Mouse (Mus musculus) megakaryocyte, embryonic 14.5 days (primary cell): ENCODE measurements at regions not wholly inside any gene's neighbourhood (a gene's known extent, or its start where the extent isn't known, plus 50 kb on each side); places are given as distances from the start of the nearest gene placed in this dataset.
A peak's percentile ranks its signal among the peaks of the same experiment; 100 is the strongest.

Source experiments
- H3K27me3 ChIP-seq: replicated peaks from 2 replicates; pipeline ENCODE3; 2012; ENCODE audit warnings: inconsistent platforms
- H3K36me3 ChIP-seq: replicated peaks from 2 replicates; pipeline ENCODE3; 2012; ENCODE audit warnings: low read length, inconsistent platforms, mixed read lengths
- H3K4me1 ChIP-seq: 2 replicates; pipeline ENCODE4 v1.6.1; 2012; ENCODE audit warnings: inconsistent platforms
- H3K4me3 ChIP-seq: replicated peaks from 2 replicates; pipeline ENCODE3; 2012; ENCODE audit warnings: moderate library complexity, mild to moderate bottlenecking, inconsistent platforms
- H3K9me3 ChIP-seq: 2 replicates; pipeline ENCODE4 v1.6.1; 2012; ENCODE audit warnings: inconsistent platforms
- FLI1 ChIP-seq: IDR thresholded peaks from 2 replicates; pipeline ENCODE4 v1.6.1; 2012; ENCODE audit warnings: low read length, inconsistent platforms, mixed read lengths
- GATA1 ChIP-seq: IDR thresholded peaks from 3 replicates; pipeline ENCODE4 v1.6.1; 2012; ENCODE audit warnings: mixed read lengths, low read length, inconsistent platforms, borderline replicate concordance

- H3K4me1 ChIP-seq, result peaks cover 11% of the 10 kb centered on the region
- no peak for TF ChIP-seq GATA1
- no peak for TF ChIP-seq FLI1
- H3K36me3 ChIP-seq, result no peaks in the 10 kb centered on the region
- H3K9me3 ChIP-seq, result no peaks in the 10 kb centered on the region
- H3K27me3 ChIP-seq, result peaks cover 2% of the 10 kb centered on the region
- no peak overlapping the region for H3K4me3 ChIP-seq
Observed at GRCm38 (mm10) chr2:61082640-61083039, 119.6 kb upstream of the Rbms1 start.

GRCm38 (mm10) chr2:61080006-61080405 lies 117.0 kb upstream of the Rbms1 start:
- Histone ChIP-seq H3K36me3 (no peaks in the 10 kb centered on the region), H3K4me1 (peaks cover 10% of the 10 kb centered on the region), H3K4me3 (no peak overlapping the region), H3K9me3 (no peaks in the 10 kb centered on the region), H3K27me3 (peaks cover 4% of the 10 kb centered on the region)
- no peak for TF ChIP-seq FLI1
- no peak for TF ChIP-seq GATA1

- Histone ChIP-seq H3K4me1 (peaks cover 17% of the 10 kb centered on the region), H3K9me3 (no peaks in the 10 kb centered on the region; the same call in 1 of the 2 replicates), H3K4me3 (peak overlapping the region; percentile 6), H3K27me3 (no peaks in the 10 kb centered on the region), H3K36me3 (no peaks in the 10 kb centered on the region)
- TF ChIP-seq GATA1, result no peak
- no peak for TF ChIP-seq FLI1
Observed at GRCm38 (mm10) chr2:61071025-61071424, 108.0 kb upstream of the Rbms1 start.

GRCm38 (mm10) chr2:61067877-61068276 lies 104.9 kb upstream of the Rbms1 start:
- no peak overlapping the region for H3K4me3 ChIP-seq
- no peaks in the 10 kb centered on the region for H3K27me3 ChIP-seq
- H3K9me3 ChIP-seq, result no peaks in the 10 kb centered on the region; the same call in 1 of the 2 replicates
- TF ChIP-seq FLI1, result no peak
- no peak for TF ChIP-seq GATA1
- H3K36me3 ChIP-seq, result no peaks in the 10 kb centered on the region
- H3K4me1 ChIP-seq, result peaks cover 17% of the 10 kb centered on the region

- no peak overlapping the region for H3K4me3 ChIP-seq
- no peak for TF ChIP-seq FLI1
- TF ChIP-seq GATA1, result no peak
- no peaks in the 10 kb centered on the region; the same call in 1 of the 2 replicates for H3K9me3 ChIP-seq
- H3K36me3 ChIP-seq, result no peaks in the 10 kb centered on the region
- peaks cover 4% of the 10 kb centered on the region for H3K27me3 ChIP-seq
- H3K4me1 ChIP-seq, result peaks cover 3% of the 10 kb centered on the region; the same call in 1 of the 2 replicates
Observed at GRCm38 (mm10) chr2:61062125-61062524, 99.1 kb upstream of the Rbms1 start.

- no peaks in the 10 kb centered on the region for H3K36me3 ChIP-seq
- TF ChIP-seq GATA1, result no peak
- TF ChIP-seq FLI1, result no peak
- no peak overlapping the region for H3K4me3 ChIP-seq
- H3K27me3 ChIP-seq, result peaks cover 4% of the 10 kb centered on the region
- H3K9me3 ChIP-seq, result no peaks in the 10 kb centered on the region
- H3K4me1 ChIP-seq, result peaks cover 3% of the 10 kb centered on the region; the same call in 1 of the 2 replicates
Observed at GRCm38 (mm10) chr2:61060906-61061305, 97.9 kb upstream of the Rbms1 start.

- Histone ChIP-seq H3K4me1 (peaks cover 3% of the 10 kb centered on the region; the same call in 1 of the 2 replicates), H3K9me3 (no peaks in the 10 kb centered on the region), H3K27me3 (peaks cover 4% of the 10 kb centered on the region), H3K4me3 (no peak overlapping the region), H3K36me3 (no peaks in the 10 kb centered on the region)
- no peak for TF ChIP-seq GATA1
- TF ChIP-seq FLI1, result no peak
Observed at GRCm38 (mm10) chr2:61058545-61059235, 95.7 kb upstream of the Rbms1 start.

- Histone ChIP-seq H3K36me3 (no peaks in the 10 kb centered on the region), H3K4me3 (no peak overlapping the region), H3K9me3 (no peaks in the 10 kb centered on the region; the same call in 1 of the 2 replicates), H3K27me3 (peaks cover 12% of the 10 kb centered on the region), H3K4me1 (no peaks in the 10 kb centered on the region)
- TF ChIP-seq GATA1, result no peak
- TF ChIP-seq FLI1, result no peak
Observed at GRCm38 (mm10) chr2:61052296-61052695, 89.3 kb upstream of the Rbms1 start.

GRCm38 (mm10) chr2:61051808-61052207 lies 88.8 kb upstream of the Rbms1 start:
- H3K9me3 ChIP-seq, result no peaks in the 10 kb centered on the region; the same call in 1 of the 2 replicates
- H3K4me1 ChIP-seq, result no peaks in the 10 kb centered on the region
- H3K36me3 ChIP-seq, result no peaks in the 10 kb centered on the region
- no peak overlapping the region for H3K4me3 ChIP-seq
- TF ChIP-seq FLI1 (no peak), GATA1 (no peak)
- peaks cover 11% of the 10 kb centered on the region for H3K27me3 ChIP-seq

- no peaks in the 10 kb centered on the region; the same call in 1 of the 2 replicates for H3K9me3 ChIP-seq
- peaks cover 7% of the 10 kb centered on the region for H3K27me3 ChIP-seq
- TF ChIP-seq GATA1 (no peak), FLI1 (no peak)
- H3K4me1 ChIP-seq, result no peaks in the 10 kb centered on the region
- H3K36me3 ChIP-seq, result no peaks in the 10 kb centered on the region
- no peak overlapping the region for H3K4me3 ChIP-seq
Observed at GRCm38 (mm10) chr2:61046111-61046767, 83.2 kb upstream of the Rbms1 start.
